9 mouse cellular contexts compared by ENCODE assay signal in the genomic region with DNA sequence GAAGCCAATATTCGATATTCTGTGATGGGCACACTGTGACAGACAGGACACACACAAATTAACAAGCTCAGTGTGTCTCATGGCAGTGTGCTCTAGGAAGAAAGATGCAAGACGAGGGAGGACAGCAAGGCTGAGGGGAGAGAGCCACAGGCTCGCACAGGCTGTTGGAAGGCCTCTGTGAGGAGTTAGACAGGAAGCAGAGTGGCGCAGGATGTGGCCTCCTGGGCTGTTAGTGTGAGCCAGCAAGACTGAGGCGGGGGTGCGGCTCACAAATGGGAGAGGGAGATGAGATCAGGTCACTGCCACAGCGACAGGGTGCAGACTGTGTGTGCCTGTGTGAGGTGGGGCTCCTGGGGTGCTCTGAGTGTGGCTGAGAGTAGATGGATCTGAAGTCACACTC. TPM values are rescaled to one million over a fixed set of nuclear protein-coding genes. Genes with fewer than 3 reads are reported as not detected.
DNase-seq lines count a peak whose midpoint lies in the region; ATAC-seq lines count a peak whose summit lies in the region.
"Had no signal": no experiment of that assay in that cellular context is flagged by ENCODE, and none has a peak within 500 bp of the region (broad histone marks: within the 10 kb centered on the region; RNA-seq: fewer than 3 reads in every experiment).

No protein-coding gene starts in this region.

- peak; percentile 54 for DNase-seq in lung, postnatal 10 days
- no peak for DNase-seq in lung, postnatal 14 days
- DNase-seq in lung, postnatal 4 days, result peak; percentile 43 to 68
- DNase-seq in thymus, postnatal 4 days, result peak; percentile 84
- no peak for DNase-seq in layer of hippocampus, postnatal 10 days (ENCODE audit: low spot score in 2 of 2)
- DNase-seq: adrenal gland, adult 2 months; gastrocnemius, postnatal 10 days had no signal

- ATAC-seq in hematopoietic stem cell, adult 5-6 weeks (replicated peaks in 1 of 2; ENCODE audit: insufficient read depth in 1 of 2, low FRiP score in 2 of 2, low TSS enrichment in 1 of 2, low read depth in 1 of 2, poor library complexity in 2 of 2, severe bottlenecking in 2 of 2), result peak; percentile 81 to 87
- no peak for ATAC-seq in erythroblast, adult 5-6 weeks (replicated peaks; ENCODE audit: low FRiP score, poor library complexity, severe bottlenecking)

RNA-seq across cellular contexts. Expression of gene Alpk3, which starts 17.9 kb away (rescaled TPM):
- 4.1 and 4.3 TPM in 2 replicates for total RNA-seq in hematopoietic stem cell, adult 5-6 weeks (2017)
- not detected in 2 replicates for total RNA-seq in erythroblast, adult 5-6 weeks (2015; ENCODE audit: low replicate concordance)
- 0.14 TPM in 1 of 2 replicates, not detected in the other for total RNA-seq in erythroblast, adult 5-6 weeks (2017; ENCODE audit: low replicate concordance)
- total RNA-seq in layer of hippocampus, postnatal 10 days (2021), result 1 to 10 TPM; 1.0 to 1.2 TPM

RNA-seq across cellular contexts. Expression of gene Slc28a1, which starts 39.3 kb away (rescaled TPM):
- not detected in 2 replicates for total RNA-seq in hematopoietic stem cell, adult 5-6 weeks (2017)
- total RNA-seq in erythroblast, adult 5-6 weeks (2015; ENCODE audit: low replicate concordance), result 0.84 TPM in 1 of 2 replicates, not detected in the other
- total RNA-seq in erythroblast, adult 5-6 weeks (2017; ENCODE audit: low replicate concordance), result 0.26 TPM in 1 of 2 replicates, not detected in the other
- not detected for total RNA-seq in layer of hippocampus, postnatal 10 days (2021)

Comparison
In these comparisons a context has a peak if more than half of its experiments do, and no peak if none do; other contexts are left out.
1. DNase-seq: peak in lung, postnatal 10 days (single experiment), lung, postnatal 4 days (2 of 2) and thymus, postnatal 4 days (single experiment); none in lung, postnatal 14 days (single experiment) and layer of hippocampus, postnatal 10 days (0 of 2).